Mouse (Mus musculus) small intestine, adult 2 months (tissue): ENCODE data around the gene Morn4. TPM values are rescaled to one million over a fixed set of nuclear protein-coding genes. Genes with fewer than 3 reads are reported as not detected.
A peak's percentile ranks its signal among the peaks of the same experiment; 100 is the strongest.
"Not testable (repeated sequence)": the region's sequence is repeated elsewhere in the genome, so short reads cannot be mapped to it uniquely, and the experiment has no call there.

Experiments used
- H3K27ac ChIP-seq: fragments of 200-500 bp; 2 replicates; pipeline ENCODE4 v1.5.1; 2012; ENCODE audit warnings: low read depth, low read length, control low read depth, inconsistent platforms; ENCODE audit not compliant: insufficient read depth
- H3K27me3 ChIP-seq: fragments of 200-500 bp; 2 replicates; pipeline ENCODE4 v1.6.1; 2012; ENCODE audit warnings: mild to moderate bottlenecking, moderate library complexity, low read length, inconsistent platforms; ENCODE audit not compliant: control insufficient read depth, insufficient read depth
- H3K36me3 ChIP-seq: fragments of 200-500 bp; 2 replicates; pipeline ENCODE4 v1.6.1; 2012; ENCODE audit warnings: mild to moderate bottlenecking, low read length, control low read depth, inconsistent platforms; ENCODE audit not compliant: control insufficient read depth, insufficient read depth
- H3K4me1 ChIP-seq: fragments of 200-500 bp; 2 replicates; pipeline ENCODE4 v1.6.1; 2012; ENCODE audit warnings: low read length, inconsistent platforms, mixed read lengths; ENCODE audit not compliant: control insufficient read depth, insufficient read depth, insufficient read length
- H3K4me3 ChIP-seq: fragments of 200-500 bp; 2 replicates; pipeline ENCODE4 v1.5.1; 2012; ENCODE audit warnings: low read depth, mild to moderate bottlenecking, control low read depth, inconsistent platforms, low read length, moderate library complexity
- CTCF ChIP-seq: fragments of 200-500 bp; IDR thresholded peaks from 2 replicates; pipeline ENCODE4 v1.5.1; 2012; ENCODE audit warnings: low read depth, mild to moderate bottlenecking, control low read depth, inconsistent platforms, low read length, moderate library complexity, mixed read lengths; ENCODE audit not compliant: insufficient replicate concordance, insufficient read length; ENCODE audit errors: extremely low read depth
- POLR2A ChIP-seq: fragments of 200-500 bp; IDR thresholded peaks from 2 replicates; pipeline ENCODE4 v1.6.1; 2012; ENCODE audit warnings: low read depth, mild to moderate bottlenecking, control low read depth, inconsistent platforms, low read length, moderate library complexity
- WGBS: fragments of 180-500 bp; shearing (Covaris S2); methylation state at CpG from one replicate; pipeline ENCODE4 v1.1.7; 2018; 5-methylcytosine and 5-hydroxymethylcytosine counted together
- polyA plus RNA-seq: library from polyadenylated mRNA; depleted of rRNA; stranded (reverse); fragments of >200 nt; gene quantifications from 2 replicates; pipeline ENCODE4 v1.2.3, GENCODE M21; 2012

Morn4 gene
- polyA plus RNA-seq, 1 experiment: 1.4 TPM

- 15% methylated on average over 14 of the region's 14 CpGs for WGBS
- Histone ChIP-seq H3K36me3 (peaks cover 4% of the 10 kb centered on the region), H3K4me1 (peaks cover 15% of the 10 kb centered on the region), H3K4me3 (peak overlapping the region; percentile 7), H3K27ac (peak overlapping the region; percentile 93), H3K27me3 (0 out of 2 replicates have a peak, but pooled peaks cover 4% of the 10 kb centered on the region)
- TF ChIP-seq CTCF (peak; percentile 4; the same call in 1 of the 2 replicates), POLR2A (no peak)
Observed at GRCm38 (mm10) chr19:42089103-42089747, 3.1 kb upstream of the Morn4 start.

DNA sequence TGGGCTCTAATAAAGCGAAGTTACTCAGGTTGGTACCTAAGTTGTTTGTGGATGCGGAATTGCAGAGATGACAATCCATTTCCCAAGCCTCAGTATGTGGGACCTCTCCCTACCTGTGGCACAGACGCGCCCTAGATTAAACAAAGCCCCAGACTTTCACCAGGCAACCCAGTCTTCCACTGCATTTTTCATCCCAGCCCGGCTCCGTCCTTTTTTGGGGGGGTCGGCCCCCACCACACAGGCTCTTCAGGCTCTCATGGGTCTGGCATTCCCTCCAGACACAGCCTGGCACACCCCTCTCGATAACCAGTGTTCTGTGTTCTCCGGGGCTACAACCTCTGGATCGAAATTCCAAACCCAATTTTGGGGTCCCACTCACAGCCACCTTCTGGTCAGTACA lies 467 bp downstream of the Morn4 start:
- Histone ChIP-seq H3K4me3 (peak overlapping the region; percentile 59), H3K27ac (no peak overlapping the region), H3K4me1 (peaks cover 11% of the 10 kb centered on the region), H3K36me3 (no peaks in the 10 kb centered on the region), H3K27me3 (0 out of 2 replicates have a peak, but pooled peaks cover 4% of the 10 kb centered on the region)
- WGBS: 11% methylated on average over 10 of the region's 10 CpGs
- TF ChIP-seq CTCF: no peak
- no peak for TF ChIP-seq POLR2A

- H3K27ac ChIP-seq, H3K36me3 ChIP-seq, H3K4me3 ChIP-seq, H3K4me1 ChIP-seq, H3K27me3 ChIP-seq: not testable (repeated sequence)
- 81% methylated on average over 5 of the region's 5 CpGs for WGBS
Observed at GRCm38 (mm10) chr19:42081613-42082012, 4.5 kb downstream of the Morn4 start.

- no peak overlapping the region for H3K27ac ChIP-seq
- no peak overlapping the region for H3K4me3 ChIP-seq
- WGBS: 73% methylated on average over 11 of the region's 11 CpGs
- no peak for TF ChIP-seq CTCF
- TF ChIP-seq POLR2A: no peak
- H3K4me1 ChIP-seq: no peaks in the 10 kb centered on the region; the same call in 1 of the 2 replicates
- H3K36me3 ChIP-seq: no peaks in the 10 kb centered on the region
- no peaks in the 10 kb centered on the region for H3K27me3 ChIP-seq
Observed at GRCm38 (mm10) chr19:42080469-42080868, 5.7 kb downstream of the Morn4 start.

DNA sequence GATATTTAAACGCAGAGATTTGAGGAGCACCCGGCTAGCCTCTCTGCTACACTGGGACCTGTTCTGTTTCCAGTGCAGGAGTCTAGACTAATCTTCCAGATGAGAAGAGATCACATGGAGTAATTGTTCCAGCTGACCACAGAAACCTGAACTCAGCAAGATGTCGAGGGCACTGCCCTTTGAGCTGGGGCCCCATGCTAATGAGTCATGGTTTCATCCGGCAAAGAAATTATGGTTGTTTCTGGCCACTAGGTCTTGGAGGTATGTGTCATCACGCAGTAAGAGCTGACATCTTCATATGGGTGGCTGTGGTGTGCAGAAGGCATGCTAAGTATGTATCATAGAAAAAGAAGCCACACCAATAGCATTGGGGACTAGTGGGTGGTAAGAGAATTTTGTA lies 6.2 kb downstream of the Morn4 start:
- H3K27me3 ChIP-seq: no peaks in the 10 kb centered on the region
- H3K4me3 ChIP-seq: no peak overlapping the region
- H3K4me1 ChIP-seq: no peaks in the 10 kb centered on the region; the same call in 1 of the 2 replicates
- WGBS: 41% methylated on average over 5 of the region's 5 CpGs
- peak overlapping the region; percentile 61; the same call in 1 of the 2 replicates for H3K27ac ChIP-seq
- H3K36me3 ChIP-seq: no peaks in the 10 kb centered on the region
- TF ChIP-seq CTCF (no peak), POLR2A (no peak)

GRCm38 (mm10) chr19:42079006-42079405 lies 7.2 kb downstream of the Morn4 start:
- no peak for TF ChIP-seq POLR2A
- no peak for TF ChIP-seq CTCF
- H3K4me3 ChIP-seq: no peak overlapping the region
- no peaks in the 10 kb centered on the region; the same call in 1 of the 2 replicates for H3K4me1 ChIP-seq
- WGBS: 96% methylated on average over 12 of the region's 12 CpGs
- H3K36me3 ChIP-seq: no peaks in the 10 kb centered on the region
- no peak overlapping the region for H3K27ac ChIP-seq
- H3K27me3 ChIP-seq: no peaks in the 10 kb centered on the region

- Histone ChIP-seq H3K4me1 (no peaks in the 10 kb centered on the region; the same call in 1 of the 2 replicates), H3K4me3 (no peak overlapping the region), H3K36me3 (no peaks in the 10 kb centered on the region), H3K27ac (no peak overlapping the region), H3K27me3 (no peaks in the 10 kb centered on the region)
- TF ChIP-seq POLR2A: no peak
- no peak for TF ChIP-seq CTCF
- 91% methylated on average over 8 of the region's 8 CpGs for WGBS
Observed at GRCm38 (mm10) chr19:42078566-42078965, 7.6 kb downstream of the Morn4 start.
